Mouse (Mus musculus) neural tube, embryonic 10.5 days (tissue): ENCODE results near the gene Myh9.
"Not testable (repeated sequence)": the region's sequence is repeated elsewhere in the genome, so short reads cannot be mapped to it uniquely, and the experiment has no call there.

Experiments
- DNase-seq: peaks from one replicate; pipeline ENCODE4 v3.0.0-alpha.2; 2017; ENCODE audit warnings: low spot score; ENCODE audit errors: extremely low spot score

Myh9 gene

GRCm38 (mm10) chr15:77844048-77844447 is 2.1 kb upstream of the Myh9 start:
- no peak for DNase-seq

- DNase-seq = not testable (repeated sequence)
These were observed 1.6 kb upstream of the Myh9 start for GRCm38 (mm10) chr15:77843494-77844041.

- no peak for DNase-seq
These were observed 1.1 kb upstream of the Myh9 start for GRCm38 (mm10) chr15:77843046-77843445.

- DNase-seq = no peak
These were observed 471 bp downstream of the Myh9 start for GRCm38 (mm10) chr15:77841361-77842046.

- peak; percentile 49 for DNase-seq
These were observed 1.3 kb downstream of the Myh9 start for GRCm38 (mm10) chr15:77840450-77841360.

GRCm38 (mm10) chr15:77839529-77840286 is 2.3 kb downstream of the Myh9 start:
- DNase-seq = no peak

GRCm38 (mm10) chr15:77838530-77839387 is 3.2 kb downstream of the Myh9 start:
- no peak for DNase-seq

GRCm38 (mm10) chr15:77837444-77838117 is 4.4 kb downstream of the Myh9 start:
- no peak for DNase-seq

GRCm38 (mm10) chr15:77836692-77837443 is 5.1 kb downstream of the Myh9 start:
- DNase-seq = no peak

GRCm38 (mm10) chr15:77835930-77836653 is 5.9 kb downstream of the Myh9 start:
- no peak for DNase-seq

- DNase-seq = no peak
These were observed 7.4 kb downstream of the Myh9 start for GRCm38 (mm10) chr15:77834336-77835268.

GRCm38 (mm10) chr15:77833731-77834130 is 8.2 kb downstream of the Myh9 start:
- DNase-seq = no peak

GRCm38 (mm10) chr15:77833083-77833482 is 8.9 kb downstream of the Myh9 start:
- DNase-seq = no peak

- no peak for DNase-seq
These were observed 9.5 kb downstream of the Myh9 start for GRCm38 (mm10) chr15:77832458-77832904.

GRCm38 (mm10) chr15:77831754-77832457 is 10.1 kb downstream of the Myh9 start:
- no peak for DNase-seq

GRCm38 (mm10) chr15:77831138-77831579 is 10.8 kb downstream of the Myh9 start:
- DNase-seq = no peak
